Mouse (Mus musculus) kidney, embryonic 15.5 days (tissue): ENCODE data around the gene Src. TPM values are rescaled to one million over a fixed set of nuclear protein-coding genes. Genes with fewer than 3 reads are reported as not detected.

Source experiments
- ATAC-seq: fragments of 200-750 bp; cut with Nextera tagmentation; replicated peaks from 2 replicates; pipeline ENCODE4 v1.8.0; 2017; ENCODE audit warnings: moderate TSS enrichment; ENCODE audit not compliant: low FRiP score
- H3K27ac ChIP-seq: fragments of 300-500 bp; sonication (generic); 2 replicates; pipeline ENCODE4 v1.5.1; 2015; ENCODE audit warnings: mild to moderate bottlenecking, inconsistent platforms
- H3K27me3 ChIP-seq: fragments of 300-500 bp; sonication (generic); 2 replicates; pipeline ENCODE4 v1.6.1; 2015; ENCODE audit warnings: inconsistent platforms
- H3K36me3 ChIP-seq: fragments of 300-500 bp; sonication (generic); 2 replicates; pipeline ENCODE4 v1.6.1; 2015; ENCODE audit warnings: inconsistent platforms
- H3K4me1 ChIP-seq: fragments of 300-500 bp; sonication (generic); 2 replicates; pipeline ENCODE4 v1.6.1; 2015; ENCODE audit warnings: inconsistent platforms
- H3K4me2 ChIP-seq: fragments of 300-500 bp; sonication (generic); 2 replicates; pipeline ENCODE4 v1.6.1; 2015; ENCODE audit warnings: moderate library complexity, mild to moderate bottlenecking, inconsistent platforms
- H3K4me3 ChIP-seq: fragments of 300-500 bp; sonication (generic); replicated peaks from 2 replicates; pipeline ENCODE4 v1.5.1; 2015; ENCODE audit warnings: mild to moderate bottlenecking, inconsistent platforms
- H3K9ac ChIP-seq: fragments of 300-500 bp; sonication (generic); 2 replicates; pipeline ENCODE4 v1.6.1; 2015; ENCODE audit warnings: mild to moderate bottlenecking, inconsistent platforms
- H3K9me3 ChIP-seq: fragments of 300-500 bp; sonication (generic); replicated peaks from 2 replicates; pipeline ENCODE4 v1.6.1; 2016; ENCODE audit warnings: inconsistent platforms
- WGBS: fragments of 180-500 bp; shearing (Covaris S2); methylation state at CpG from one replicate; pipeline ENCODE4 v1.1.7; 2015; ENCODE audit warnings: mixed read lengths; 5-methylcytosine and 5-hydroxymethylcytosine counted together
- polyA plus RNA-seq: library from polyadenylated mRNA; unstranded; fragments of >200 nt; fragmentation: Nextera tagmentation; extraction: Ambion mirVana; gene quantifications from 2 replicates; pipeline ENCODE4 v1.2.1, GENCODE M21; 2015

Gene Src
- polyA plus RNA-seq, 1 experiment from 2014 or later: 17.6 TPM

DNA sequence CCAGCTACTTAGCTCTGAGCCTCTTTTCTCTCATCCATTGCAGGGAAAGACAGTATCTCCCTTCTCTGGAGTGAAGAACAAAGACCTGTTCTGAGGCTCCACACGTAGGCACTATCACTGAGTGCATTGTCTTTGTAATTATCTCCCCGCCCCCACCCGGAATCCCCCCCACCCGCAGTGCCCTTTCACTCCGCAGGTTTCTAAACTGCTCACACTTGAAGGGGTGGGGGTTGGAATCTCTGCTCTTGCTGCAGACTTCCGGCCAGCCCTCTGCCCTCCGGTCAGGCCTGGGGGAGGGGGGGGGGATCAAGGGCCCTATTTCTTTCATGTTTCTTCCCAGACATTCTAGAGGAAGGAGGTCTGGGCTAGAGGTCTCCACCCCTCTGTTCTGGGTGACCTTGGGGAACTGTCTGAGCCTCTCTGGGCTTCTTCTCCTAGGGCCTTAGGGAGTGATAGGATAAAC, 396 bp downstream of the Src start:
- H3K4me3 ChIP-seq: no peak overlapping the region
- H3K36me3 ChIP-seq: no peaks in the 10 kb centered on the region
- no peak; the same call in 1 of the 2 replicates for ATAC-seq
- H3K4me1 ChIP-seq: peaks cover 43% of the 10 kb centered on the region
- H3K27ac ChIP-seq: peak overlapping the region; percentile 14; the same call in 1 of the 2 replicates
- no peaks in the 10 kb centered on the region for H3K27me3 ChIP-seq
- H3K4me2 ChIP-seq: peak overlapping the region; percentile 13; the same call in 1 of the 2 replicates
- H3K9me3 ChIP-seq: no peaks in the 10 kb centered on the region
- H3K9ac ChIP-seq: no peak overlapping the region
- WGBS: under 1% methylated on average over 7 of the region's 7 CpGs

DNA sequence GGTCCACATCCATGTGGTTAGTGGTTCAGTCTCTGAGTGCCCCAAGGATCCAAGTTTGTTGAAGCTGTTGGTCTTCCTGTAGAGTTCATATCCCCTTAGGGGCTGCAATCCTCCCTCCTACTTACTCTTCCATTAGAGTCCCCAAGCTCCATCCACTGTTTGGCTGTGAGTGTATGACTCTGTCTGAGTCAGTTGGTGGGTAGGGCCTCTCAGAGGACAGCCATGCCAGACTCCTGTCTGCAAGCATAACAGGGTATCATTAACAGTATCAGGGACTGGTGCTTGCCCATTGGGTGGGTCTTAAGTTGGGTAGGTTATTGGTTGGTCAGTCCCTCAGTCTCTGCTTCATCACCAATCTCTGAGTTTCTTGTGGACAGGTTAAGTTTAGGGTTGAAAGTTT, 1.3 kb downstream of the Src start:
- no peak overlapping the region for H3K27ac ChIP-seq
- H3K4me3 ChIP-seq: no peak overlapping the region
- H3K36me3 ChIP-seq: no peaks in the 10 kb centered on the region
- no peaks in the 10 kb centered on the region for H3K27me3 ChIP-seq
- no peak for ATAC-seq
- H3K9me3 ChIP-seq: no peaks in the 10 kb centered on the region
- H3K4me1 ChIP-seq: peaks cover 45% of the 10 kb centered on the region
- H3K4me2 ChIP-seq: no peak overlapping the region
- no peak overlapping the region for H3K9ac ChIP-seq

DNA sequence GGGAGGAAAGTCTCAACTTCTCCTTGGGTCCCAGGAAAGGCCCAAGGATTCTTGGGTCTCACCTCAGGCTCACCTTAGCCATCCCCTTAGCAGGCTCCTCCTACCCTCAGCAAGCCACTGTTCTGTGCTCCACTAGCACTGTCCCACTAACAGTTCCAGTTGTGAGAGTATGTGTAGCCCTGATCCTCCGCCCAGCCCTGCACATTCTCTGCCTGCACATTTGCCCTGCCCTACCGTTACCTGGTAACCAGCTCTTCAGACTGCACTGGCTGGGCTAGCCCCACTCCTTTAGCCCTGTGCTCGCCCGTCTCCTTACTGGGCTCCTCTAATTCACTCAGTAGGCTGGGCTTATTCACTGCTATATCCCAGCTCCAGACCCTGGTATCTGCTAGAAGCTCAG, 2.2 kb downstream of the Src start:
- H3K4me1 ChIP-seq: peaks cover 53% of the 10 kb centered on the region
- no peak overlapping the region for H3K27ac ChIP-seq

DNA sequence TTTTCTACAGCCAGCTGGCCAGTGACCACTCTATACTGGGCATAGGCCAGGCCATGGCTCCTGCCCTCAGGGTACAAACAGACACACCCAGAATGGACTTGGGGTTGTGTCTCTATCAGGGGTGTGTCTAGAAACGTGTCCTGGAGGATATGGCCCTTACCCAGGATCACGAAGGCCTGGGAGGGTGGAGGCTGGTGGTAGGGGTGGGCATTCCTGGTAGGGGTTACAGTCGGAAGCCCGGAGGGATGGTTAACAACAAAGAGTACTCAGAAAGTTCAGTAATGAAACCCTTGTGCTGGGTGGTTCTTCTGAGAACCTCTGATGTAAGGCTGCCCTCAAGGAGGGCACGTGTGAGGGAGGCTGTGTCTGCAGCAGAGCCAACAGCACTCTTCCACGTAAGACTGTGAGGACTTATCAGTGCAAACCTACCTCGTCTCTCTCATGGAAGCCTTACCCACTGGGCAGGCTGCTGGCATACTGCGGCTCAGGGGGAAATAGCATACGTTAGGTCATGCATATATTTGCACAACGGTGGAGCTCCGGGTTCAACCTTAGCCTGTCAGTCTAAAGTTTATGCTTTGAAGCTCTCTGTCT, 3.9 kb downstream of the Src start:
- no peak overlapping the region for H3K9ac ChIP-seq
- 59% methylated on average over 11 of the region's 11 CpGs for WGBS
- peaks cover 67% of the 10 kb centered on the region for H3K4me1 ChIP-seq
- 0 out of 2 replicates have a peak overlapping the region, but pooled peaks have one; percentile 87 for H3K4me2 ChIP-seq
- no peaks in the 10 kb centered on the region for H3K36me3 ChIP-seq
- H3K4me3 ChIP-seq: no peak overlapping the region
- no peak; the same call in 1 of the 2 replicates for ATAC-seq
- H3K27me3 ChIP-seq: no peaks in the 10 kb centered on the region
- no peaks in the 10 kb centered on the region for H3K9me3 ChIP-seq
- peak overlapping the region; percentile 94 for H3K27ac ChIP-seq

More for the DNA sequence above, 2.2 kb downstream of the Src start:
- H3K36me3 ChIP-seq: no peaks in the 10 kb centered on the region
- WGBS: 89% methylated on average over 4 of the region's 4 CpGs
- ATAC-seq: no peak
- H3K4me3 ChIP-seq: no peak overlapping the region
- no peak overlapping the region for H3K4me2 ChIP-seq
- no peak overlapping the region for H3K9ac ChIP-seq
- no peaks in the 10 kb centered on the region for H3K9me3 ChIP-seq
- H3K27me3 ChIP-seq: no peaks in the 10 kb centered on the region

DNA sequence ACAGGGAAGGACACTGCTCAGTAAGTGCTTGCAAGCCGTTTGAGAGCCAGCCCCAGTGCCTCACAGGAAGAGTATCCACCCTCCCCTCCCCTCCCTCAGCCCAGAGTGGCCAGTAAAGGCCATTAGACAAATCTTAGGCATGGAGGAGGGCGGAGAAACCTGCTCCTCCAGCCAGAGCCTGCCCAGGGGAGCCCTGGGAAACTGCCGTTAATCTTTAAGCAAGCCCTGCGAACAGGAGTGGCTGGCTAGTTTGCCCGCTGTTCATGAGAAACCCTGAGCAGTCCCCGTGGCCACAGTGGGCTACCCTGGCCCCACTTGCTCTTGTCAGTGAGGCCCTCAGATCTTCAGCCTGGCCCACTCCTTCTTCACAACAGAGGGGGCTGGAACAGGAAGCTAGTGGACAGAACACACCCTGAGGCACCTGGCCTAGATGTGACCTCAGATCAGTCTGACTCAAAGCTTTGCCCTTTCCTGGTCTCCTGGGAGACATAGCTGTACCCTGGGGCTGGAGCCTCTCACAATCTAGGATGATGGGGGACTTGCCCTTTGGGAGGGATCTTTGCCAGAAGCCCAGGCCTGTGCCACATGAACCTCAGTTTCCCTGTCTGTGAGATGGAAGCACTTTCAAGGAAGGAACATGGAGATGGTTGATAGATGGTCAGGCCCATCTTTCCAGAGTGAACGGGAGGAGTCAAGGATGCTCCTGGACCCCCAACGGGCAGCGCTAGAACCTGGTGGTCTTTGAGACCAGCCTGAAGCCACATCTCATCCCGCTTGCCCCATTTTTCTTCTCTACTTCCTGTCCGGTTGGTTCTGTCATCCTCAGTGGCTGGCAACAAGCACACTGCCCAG, 4.8 kb downstream of the Src start:
- H3K4me3 ChIP-seq: peak overlapping the region; percentile 88
- no peaks in the 10 kb centered on the region for H3K9me3 ChIP-seq
- H3K27ac ChIP-seq: peak overlapping the region; percentile 94
- peaks cover 5% of the 10 kb centered on the region; the same call in 1 of the 2 replicates for H3K36me3 ChIP-seq
- 36% methylated on average over 11 of the region's 11 CpGs for WGBS
- H3K9ac ChIP-seq: peak overlapping the region; percentile 99; the same call in 1 of the 2 replicates
- peak overlapping the region; percentile 87 for H3K4me2 ChIP-seq
- H3K4me1 ChIP-seq: peaks cover 66% of the 10 kb centered on the region
- ATAC-seq: peak; percentile 82
- H3K27me3 ChIP-seq: no peaks in the 10 kb centered on the region

DNA sequence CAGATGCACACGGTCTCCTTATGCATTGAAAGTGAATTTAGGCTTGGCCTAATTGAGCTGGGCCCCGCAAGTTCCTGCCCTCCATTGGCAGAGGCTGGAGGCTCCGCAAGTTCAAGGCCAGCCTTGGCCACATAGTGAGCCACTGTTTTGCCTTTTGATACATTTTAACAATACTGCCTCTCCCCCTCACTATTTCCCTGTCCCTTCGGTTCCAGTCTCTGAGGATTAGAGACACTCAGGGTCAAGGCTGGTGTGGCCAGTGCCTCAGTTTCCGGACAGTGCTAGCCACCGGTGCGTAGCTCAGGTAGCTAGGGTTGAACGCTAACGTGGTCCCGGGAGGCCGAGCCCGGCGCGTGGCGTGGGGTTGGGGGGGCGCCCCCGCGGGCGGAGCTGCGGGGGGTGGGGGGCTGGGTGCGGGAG, 5.5 kb downstream of the Src start:
- Histone ChIP-seq H3K27me3 (no peaks in the 10 kb centered on the region), H3K27ac (peak overlapping the region; percentile 94), H3K36me3 (peaks cover 10% of the 10 kb centered on the region; the same call in 1 of the 2 replicates), H3K4me1 (peaks cover 66% of the 10 kb centered on the region), H3K4me3 (peak overlapping the region; percentile 88), H3K9me3 (no peaks in the 10 kb centered on the region), H3K9ac (peak overlapping the region; percentile 99), H3K4me2 (peak overlapping the region; percentile 87)
- no peak for ATAC-seq
- 10% methylated on average over 17 of the region's 21 CpGs for WGBS

DNA sequence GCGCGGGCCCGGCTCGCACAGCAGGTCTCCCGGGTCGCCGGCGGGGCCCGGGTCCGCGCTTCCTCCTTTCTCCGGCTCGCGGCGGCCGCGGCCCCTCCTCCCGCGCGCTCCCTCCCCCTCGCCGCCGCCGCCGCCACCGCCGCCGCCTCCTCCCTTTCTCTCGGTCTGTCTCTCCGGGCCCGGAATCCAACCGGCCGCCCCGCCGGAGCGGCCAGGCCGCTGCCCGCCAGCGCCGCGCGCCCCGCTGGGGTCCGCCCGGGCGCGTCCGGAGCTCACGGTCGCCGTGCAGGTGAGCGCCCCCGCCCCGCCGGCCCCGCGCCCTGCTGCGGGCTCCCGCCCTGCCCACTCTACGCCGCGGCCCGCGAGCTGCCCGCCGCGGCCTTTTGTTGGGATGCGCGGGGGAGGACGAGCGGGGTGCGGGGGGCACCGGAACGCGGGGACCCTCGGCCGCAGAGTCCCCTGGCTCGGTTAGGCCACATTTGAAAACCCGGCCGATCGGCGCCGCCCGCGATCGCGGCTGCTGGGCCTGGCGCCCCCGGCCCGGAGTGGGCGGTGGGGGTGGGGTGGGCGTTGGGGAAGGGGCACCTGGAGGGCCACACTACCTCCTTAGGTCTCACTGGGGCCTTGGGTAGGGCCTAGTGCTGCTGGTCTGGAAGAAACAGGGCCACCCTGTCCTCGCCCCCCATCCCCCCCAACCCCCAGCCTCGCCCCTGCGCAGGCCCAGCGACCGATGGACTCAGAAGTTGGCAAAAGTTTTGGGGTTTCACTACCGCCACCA, 6.1 kb downstream of the Src start:
- Histone ChIP-seq H3K4me3 (peak overlapping the region; percentile 88), H3K36me3 (peaks cover 10% of the 10 kb centered on the region; the same call in 1 of the 2 replicates), H3K9ac (peak overlapping the region; percentile 99), H3K27ac (peak overlapping the region; percentile 94), H3K9me3 (no peaks in the 10 kb centered on the region), H3K4me2 (peak overlapping the region; percentile 87), H3K4me1 (peaks cover 65% of the 10 kb centered on the region), H3K27me3 (no peaks in the 10 kb centered on the region)
- 2% methylated on average over 61 of the region's 98 CpGs for WGBS
- ATAC-seq: no peak; the same call in 1 of the 2 replicates

DNA sequence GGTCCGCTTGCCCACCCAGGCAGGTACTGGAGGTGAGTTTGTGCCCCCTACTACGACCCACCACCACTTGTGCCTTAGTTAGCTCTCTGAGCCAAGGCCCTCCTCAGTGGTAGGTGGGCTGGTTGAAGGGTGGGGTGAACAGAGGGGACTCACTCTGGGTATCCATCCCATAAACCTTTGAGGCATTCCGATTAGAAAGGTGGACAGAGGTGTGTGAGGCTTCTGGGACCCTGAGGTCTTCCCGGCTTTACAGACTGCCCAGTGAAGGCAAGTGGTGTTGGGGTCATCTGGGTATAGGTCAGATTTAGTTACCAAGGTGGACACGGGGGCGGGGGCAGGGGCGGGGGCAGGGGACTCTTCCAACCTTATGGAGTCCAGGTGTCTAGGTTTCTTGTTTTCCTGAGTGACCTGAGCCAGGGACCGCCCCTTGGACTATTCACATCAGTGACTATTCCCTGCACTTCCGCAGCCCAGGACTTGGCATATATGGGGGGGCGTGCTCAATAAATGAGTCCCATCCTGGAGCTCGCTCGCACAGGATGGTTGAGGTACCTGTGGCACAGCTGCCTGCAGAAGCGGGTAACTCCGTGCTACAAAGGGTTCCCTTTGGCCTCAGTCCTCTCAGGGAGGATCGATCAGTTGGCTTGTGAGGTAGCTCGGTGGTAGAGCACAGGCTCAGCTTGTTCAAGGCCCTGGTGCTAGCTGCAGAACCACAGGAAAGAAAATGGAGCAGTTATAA, 6.8 kb downstream of the Src start:
- Histone ChIP-seq H3K4me3 (peak overlapping the region; percentile 88), H3K36me3 (peaks cover 13% of the 10 kb centered on the region; the same call in 1 of the 2 replicates), H3K9ac (peak overlapping the region; percentile 99), H3K4me1 (peaks cover 70% of the 10 kb centered on the region), H3K27ac (peak overlapping the region; percentile 94), H3K4me2 (peak overlapping the region; percentile 87), H3K9me3 (no peaks in the 10 kb centered on the region), H3K27me3 (no peaks in the 10 kb centered on the region)
- ATAC-seq: no peak
- WGBS: 49% methylated on average over 16 of the region's 16 CpGs

DNA sequence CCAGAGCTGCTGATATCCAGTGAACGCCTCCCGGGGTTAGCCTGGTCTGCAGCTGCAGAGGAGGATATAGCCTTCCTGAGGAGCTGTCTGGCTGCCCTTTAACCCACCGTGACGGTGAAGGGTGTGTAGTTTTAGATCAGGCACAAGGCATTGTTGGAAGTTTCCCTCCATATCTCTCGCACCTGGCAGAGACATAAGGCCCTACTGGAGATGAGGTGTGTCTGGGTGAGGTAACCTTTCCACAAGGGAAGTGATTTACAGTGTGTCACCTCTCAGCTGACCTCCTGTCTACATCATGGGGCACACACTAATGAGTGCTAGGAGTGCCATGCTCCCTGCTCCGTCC, 7.4 kb downstream of the Src start:
- Histone ChIP-seq H3K9ac (no peak overlapping the region), H3K27me3 (no peaks in the 10 kb centered on the region), H3K4me2 (peak overlapping the region; percentile 87), H3K4me3 (peak overlapping the region; percentile 88), H3K36me3 (peaks cover 13% of the 10 kb centered on the region; the same call in 1 of the 2 replicates), H3K9me3 (no peaks in the 10 kb centered on the region), H3K4me1 (peaks cover 76% of the 10 kb centered on the region), H3K27ac (peak overlapping the region; percentile 94)
- WGBS: 64% methylated on average over 6 of the region's 6 CpGs
- no peak for ATAC-seq

DNA sequence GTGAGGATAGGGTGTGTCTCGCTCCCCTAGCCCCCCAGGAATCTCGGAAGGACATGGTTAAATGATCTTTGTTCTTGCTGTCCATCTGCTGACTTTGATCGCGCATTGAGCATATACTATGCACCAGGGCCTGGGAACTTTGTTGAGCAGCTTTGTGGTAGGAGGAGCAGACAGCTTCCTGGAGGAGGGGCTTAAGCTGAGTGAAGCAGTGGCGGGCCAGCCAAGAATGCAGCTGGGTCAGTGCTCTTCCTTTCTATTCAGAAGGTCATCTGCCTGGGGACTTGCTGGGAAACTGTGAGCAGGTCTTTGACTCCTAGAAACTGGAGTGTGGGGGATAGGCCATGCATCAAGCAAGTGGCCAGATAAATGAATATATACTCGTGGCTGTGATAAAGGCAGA, 7.9 kb downstream of the Src start:
- H3K9me3 ChIP-seq: no peaks in the 10 kb centered on the region
- 72% methylated on average over 6 of the region's 6 CpGs for WGBS
- H3K9ac ChIP-seq: no peak overlapping the region
- peaks cover 13% of the 10 kb centered on the region; the same call in 1 of the 2 replicates for H3K36me3 ChIP-seq
- no peak for ATAC-seq
- H3K4me1 ChIP-seq: peaks cover 81% of the 10 kb centered on the region
- H3K4me3 ChIP-seq: no peak overlapping the region
- H3K27me3 ChIP-seq: no peaks in the 10 kb centered on the region
- 0 out of 2 replicates have a peak overlapping the region, but pooled peaks have one; percentile 9 for H3K27ac ChIP-seq
- peak overlapping the region; percentile 87; the same call in 1 of the 2 replicates for H3K4me2 ChIP-seq

DNA sequence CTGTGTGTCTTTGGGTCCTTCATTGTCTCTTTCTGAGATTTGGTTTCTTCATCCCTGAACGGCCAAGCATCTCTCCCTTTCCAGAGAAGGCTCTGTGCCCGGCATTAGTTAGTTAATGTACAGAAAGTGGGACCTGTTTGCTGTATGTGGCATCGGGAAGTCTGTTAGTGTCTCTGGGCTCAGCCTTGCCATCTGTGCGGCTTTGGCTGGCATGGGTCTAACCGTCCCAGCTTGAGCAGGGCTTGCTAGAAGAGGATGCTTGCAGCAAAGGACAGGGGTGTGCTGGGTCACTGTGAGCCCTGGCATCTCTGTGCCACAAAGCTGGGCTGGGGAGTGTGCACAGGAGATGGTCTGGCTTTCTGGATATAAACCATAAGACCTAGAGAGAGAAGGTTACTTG, 8.9 kb downstream of the Src start:
- Histone ChIP-seq H3K4me1 (peaks cover 87% of the 10 kb centered on the region), H3K27ac (no peak overlapping the region), H3K27me3 (no peaks in the 10 kb centered on the region), H3K4me3 (no peak overlapping the region), H3K36me3 (peaks cover 18% of the 10 kb centered on the region), H3K9ac (no peak overlapping the region), H3K9me3 (no peaks in the 10 kb centered on the region), H3K4me2 (no peak overlapping the region)
- 90% methylated on average over 5 of the region's 5 CpGs for WGBS
- no peak for ATAC-seq
